Mouse (Mus musculus) liver, adult 2 months (tissue): ENCODE measurements at regions not wholly inside any gene's neighbourhood (a gene's known extent, or its start where the extent isn't known, plus 50 kb on each side); places are given as distances from the start of the nearest gene placed in this dataset.

ENCODE experiments used
- CTCF ChIP-seq: fragments of 200-500 bp; IDR thresholded peaks from 2 replicates; pipeline ENCODE4 v1.5.1; 2011; ENCODE audit warnings: low read depth, low read length, control low read depth
- POLR2A ChIP-seq: fragments of 200-500 bp; IDR thresholded peaks from 2 replicates; pipeline ENCODE4 v1.6.1; 2011; ENCODE audit warnings: low read length, control low read depth; ENCODE audit not compliant: insufficient read depth; ENCODE audit errors: extremely low read depth

GRCm38 (mm10) chr7:129693635-129694034 lies 102.0 kb downstream of the Wdr11 start:
- TF ChIP-seq CTCF (no peak), POLR2A (no peak)
